Mouse (Mus musculus): Measurements from ENCODE around the gene Exoc4. TPM values are rescaled to one million over a fixed set of nuclear protein-coding genes. Genes with fewer than 3 reads are reported as not detected.

Gene Exoc4
- polyA plus RNA-seq, 1 experiment = 40.1 TPM

GRCm38 (mm10) chr6:33525695-33526366 lies 276.9 kb downstream of the Exoc4 start:
- no peak for TF ChIP-seq SRF (IDR thresholded peaks at IDR 0.05; ENCODE audit: control insufficient read depth, insufficient read length, low read depth)
- no peak for TF ChIP-seq CEBPB (IDR thresholded peaks at IDR 0.05; ENCODE audit: insufficient read depth, poor library complexity, severe bottlenecking)
- no peak for TF ChIP-seq TCF12 (IDR thresholded peaks at IDR 0.05; ENCODE audit: insufficient read depth, poor library complexity, severe bottlenecking)
- no peak for TF ChIP-seq MAX (IDR thresholded peaks at IDR 0.05; ENCODE audit: low read depth)
- no peak for TF ChIP-seq POLR2AphosphoS2 (IDR thresholded peaks at IDR 0.05; ENCODE audit: insufficient read length, low read depth)
- TF ChIP-seq MYOG (IDR thresholded peaks at IDR 0.05; ENCODE audit: control insufficient read depth in 1 of 3, insufficient read depth in 1 of 3, insufficient read length in 2 of 3, low read depth in 2 of 3) = no peak
- TF ChIP-seq E2F4 (IDR thresholded peaks at IDR 0.05; ENCODE audit: insufficient read depth) = no peak
- TF ChIP-seq TCF3 (IDR thresholded peaks at IDR 0.05; ENCODE audit: insufficient read length, low read depth) = no peak
- TF ChIP-seq REST (IDR thresholded peaks at IDR 0.05; ENCODE audit: insufficient read depth, insufficient read length) = no peak
- no peak for TF ChIP-seq POLR2A (IDR thresholded peaks at IDR 0.05; ENCODE audit: insufficient read length, low read depth)
- TF ChIP-seq MYOD1 (IDR thresholded peaks at IDR 0.05; ENCODE audit: control insufficient read depth in 1 of 3, insufficient read length in 2 of 3, low read depth in 2 of 3) = no peak
- no peak for TF ChIP-seq USF1 (IDR thresholded peaks at IDR 0.05; ENCODE audit: low read depth)
- H3K4me3 ChIP-seq = no peak overlapping the region
- no peaks in the 10 kb centered on the region for H3K36me3 ChIP-seq (ENCODE audit: control insufficient read depth, insufficient read depth)
- no peak overlapping the region for H3ac ChIP-seq (ENCODE audit: control insufficient read depth, insufficient read length)
- no peaks in the 10 kb centered on the region for H3K79me2 ChIP-seq (ENCODE audit: control insufficient read depth, insufficient read depth)
- no peaks in the 10 kb centered on the region for H3K27me3 ChIP-seq (ENCODE audit: control insufficient read depth, insufficient read depth, insufficient read length)
- no peak overlapping the region for H3K4me2 ChIP-seq (ENCODE audit: low read depth)

- H3K27me3 ChIP-seq (ENCODE audit: control insufficient read depth, insufficient read depth, insufficient read length) = no peaks in the 10 kb centered on the region
- H3K36me3 ChIP-seq (ENCODE audit: control insufficient read depth, insufficient read depth) = no peaks in the 10 kb centered on the region
- no peak overlapping the region for H3K4me2 ChIP-seq (ENCODE audit: low read depth)
- TF ChIP-seq TCF12 (IDR thresholded peaks at IDR 0.05; ENCODE audit: insufficient read depth, poor library complexity, severe bottlenecking) = no peak
- TF ChIP-seq MAX (IDR thresholded peaks at IDR 0.05; ENCODE audit: low read depth) = no peak
- no peak for TF ChIP-seq POLR2A (IDR thresholded peaks at IDR 0.05; ENCODE audit: insufficient read length, low read depth)
- TF ChIP-seq POLR2AphosphoS2 (IDR thresholded peaks at IDR 0.05; ENCODE audit: insufficient read length, low read depth) = no peak
- no peak for TF ChIP-seq CEBPB (IDR thresholded peaks at IDR 0.05; ENCODE audit: insufficient read depth, poor library complexity, severe bottlenecking)
- no peak for TF ChIP-seq SRF (IDR thresholded peaks at IDR 0.05; ENCODE audit: control insufficient read depth, insufficient read length, low read depth)
- TF ChIP-seq REST (IDR thresholded peaks at IDR 0.05; ENCODE audit: insufficient read depth, insufficient read length) = no peak
- TF ChIP-seq MYOG (IDR thresholded peaks at IDR 0.05; ENCODE audit: control insufficient read depth in 1 of 3, insufficient read depth in 1 of 3, insufficient read length in 2 of 3, low read depth in 2 of 3) = no peak
- TF ChIP-seq MYOD1 (IDR thresholded peaks at IDR 0.05; ENCODE audit: control insufficient read depth in 1 of 3, insufficient read length in 2 of 3, low read depth in 2 of 3) = no peak
- no peak for TF ChIP-seq E2F4 (IDR thresholded peaks at IDR 0.05; ENCODE audit: insufficient read depth)
- TF ChIP-seq USF1 (IDR thresholded peaks at IDR 0.05; ENCODE audit: low read depth) = no peak
- no peak for TF ChIP-seq TCF3 (IDR thresholded peaks at IDR 0.05; ENCODE audit: insufficient read length, low read depth)
- H3K79me2 ChIP-seq (ENCODE audit: control insufficient read depth, insufficient read depth) = no peaks in the 10 kb centered on the region
- no peak overlapping the region for H3ac ChIP-seq (ENCODE audit: control insufficient read depth, insufficient read length)
- H3K4me3 ChIP-seq = no peak overlapping the region
These were observed 291.5 kb downstream of the Exoc4 start for GRCm38 (mm10) chr6:33540356-33540755.

- TF ChIP-seq TCF12 (IDR thresholded peaks at IDR 0.05; ENCODE audit: insufficient read depth, poor library complexity, severe bottlenecking) = no peak
- TF ChIP-seq POLR2A (IDR thresholded peaks at IDR 0.05; ENCODE audit: insufficient read length, low read depth) = no peak
- no peak for TF ChIP-seq E2F4 (IDR thresholded peaks at IDR 0.05; ENCODE audit: insufficient read depth)
- TF ChIP-seq MYOG (IDR thresholded peaks at IDR 0.05; ENCODE audit: control insufficient read depth in 1 of 3, insufficient read depth in 1 of 3, insufficient read length in 2 of 3, low read depth in 2 of 3) = no peak
- TF ChIP-seq CEBPB (IDR thresholded peaks at IDR 0.05; ENCODE audit: insufficient read depth, poor library complexity, severe bottlenecking) = no peak
- TF ChIP-seq MYOD1 (IDR thresholded peaks at IDR 0.05; ENCODE audit: control insufficient read depth in 1 of 3, insufficient read length in 2 of 3, low read depth in 2 of 3) = no peak
- no peak for TF ChIP-seq REST (IDR thresholded peaks at IDR 0.05; ENCODE audit: insufficient read depth, insufficient read length)
- TF ChIP-seq POLR2AphosphoS2 (IDR thresholded peaks at IDR 0.05; ENCODE audit: insufficient read length, low read depth) = no peak
- TF ChIP-seq MAX (IDR thresholded peaks at IDR 0.05; ENCODE audit: low read depth) = no peak
- TF ChIP-seq USF1 (IDR thresholded peaks at IDR 0.05; ENCODE audit: low read depth) = no peak
- no peak for TF ChIP-seq SRF (IDR thresholded peaks at IDR 0.05; ENCODE audit: control insufficient read depth, insufficient read length, low read depth)
- TF ChIP-seq TCF3 (IDR thresholded peaks at IDR 0.05; ENCODE audit: insufficient read length, low read depth) = no peak
- no peaks in the 10 kb centered on the region for H3K79me2 ChIP-seq (ENCODE audit: control insufficient read depth, insufficient read depth)
- no peak overlapping the region for H3K4me3 ChIP-seq
These were observed 293.8 kb downstream of the Exoc4 start for GRCm38 (mm10) chr6:33542712-33543111.

GRCm38 (mm10) chr6:33551934-33552333 lies 303.0 kb downstream of the Exoc4 start:
- no peak for TF ChIP-seq TCF3 (IDR thresholded peaks at IDR 0.05; ENCODE audit: insufficient read length, low read depth)
- no peak for TF ChIP-seq TCF12 (IDR thresholded peaks at IDR 0.05; ENCODE audit: insufficient read depth, poor library complexity, severe bottlenecking)
- TF ChIP-seq MYOD1 (IDR thresholded peaks at IDR 0.05; ENCODE audit: control insufficient read depth in 1 of 3, insufficient read length in 2 of 3, low read depth in 2 of 3) = no peak
- TF ChIP-seq POLR2AphosphoS2 (IDR thresholded peaks at IDR 0.05; ENCODE audit: insufficient read length, low read depth) = no peak
- Histone ChIP-seq H3K27me3 (ENCODE audit: control insufficient read depth, insufficient read depth, insufficient read length) (no peaks in the 10 kb centered on the region), H3ac (ENCODE audit: control insufficient read depth, insufficient read length) (no peak overlapping the region), H3K36me3 (ENCODE audit: control insufficient read depth, insufficient read depth) (no peaks in the 10 kb centered on the region), H3K4me2 (ENCODE audit: low read depth) (no peak overlapping the region), H3K4me3 (no peak overlapping the region), H3K79me2 (ENCODE audit: control insufficient read depth, insufficient read depth) (no peaks in the 10 kb centered on the region)

More at GRCm38 (mm10) chr6:33542712-33543111, 293.8 kb downstream of the Exoc4 start:
- H3K36me3 ChIP-seq (ENCODE audit: control insufficient read depth, insufficient read depth) = no peaks in the 10 kb centered on the region
- no peak overlapping the region for H3ac ChIP-seq (ENCODE audit: control insufficient read depth, insufficient read length)
- H3K27me3 ChIP-seq (ENCODE audit: control insufficient read depth, insufficient read depth, insufficient read length) = no peaks in the 10 kb centered on the region
- H3K4me2 ChIP-seq (ENCODE audit: low read depth) = no peak overlapping the region
